Mouse (Mus musculus): ENCODE data around the gene Gm20509.
"Not testable (repeated sequence)": the region's sequence is repeated elsewhere in the genome, so short reads cannot be mapped to it uniquely, and the experiment has no call there.

Gm20509 gene

GRCm38 (mm10) chr9:73102181-73102580 is at the start of gene Gm20509:
Gene Gm20509 (plus strand): TSS chr9:73102470.
- DNase-seq (ENCODE audit: low read depth, low spot score), result no peak

GRCm38 (mm10) chr9:73055441-73055911 is 46.8 kb upstream of the Gm20509 start:
- DNase-seq (ENCODE audit: low read depth, low spot score), result no peak

- DNase-seq (ENCODE audit: low read depth, low spot score), result no peak
Observed at GRCm38 (mm10) chr9:73059224-73059623, 43.0 kb upstream of the Gm20509 start.

GRCm38 (mm10) chr9:73063621-73064290 is 38.5 kb upstream of the Gm20509 start:
- DNase-seq (ENCODE audit: low read depth, low spot score), result no peak

- no peak for DNase-seq (ENCODE audit: low read depth, low spot score)
Observed at GRCm38 (mm10) chr9:73067086-73067485, 35.2 kb upstream of the Gm20509 start.

GRCm38 (mm10) chr9:73068230-73068679 is 34.0 kb upstream of the Gm20509 start:
- DNase-seq (ENCODE audit: low read depth, low spot score), result no peak

- no peak for DNase-seq (ENCODE audit: low read depth, low spot score)
Observed at GRCm38 (mm10) chr9:73068688-73069087, 33.6 kb upstream of the Gm20509 start.

GRCm38 (mm10) chr9:73070971-73071659 is 31.2 kb upstream of the Gm20509 start:
- no peak for DNase-seq (ENCODE audit: low read depth, low spot score)

- no peak for DNase-seq (ENCODE audit: low read depth, low spot score)
Observed at GRCm38 (mm10) chr9:73072426-73072825, 29.8 kb upstream of the Gm20509 start.

- DNase-seq (ENCODE audit: low read depth, low spot score), result no peak
Observed at GRCm38 (mm10) chr9:73073169-73073568, 29.1 kb upstream of the Gm20509 start.

- DNase-seq (ENCODE audit: low read depth, low spot score), result not testable (repeated sequence)
Observed at GRCm38 (mm10) chr9:73079349-73079748, 22.9 kb upstream of the Gm20509 start.

GRCm38 (mm10) chr9:73079801-73080325 is 22.4 kb upstream of the Gm20509 start:
- DNase-seq (ENCODE audit: low read depth, low spot score), result no peak

GRCm38 (mm10) chr9:73082291-73083000 is 19.8 kb upstream of the Gm20509 start:
- DNase-seq (ENCODE audit: low read depth, low spot score), result no peak

- no peak for DNase-seq (ENCODE audit: low read depth, low spot score)
Observed at GRCm38 (mm10) chr9:73083956-73084355, 18.3 kb upstream of the Gm20509 start.

GRCm38 (mm10) chr9:73085845-73086244 is 16.4 kb upstream of the Gm20509 start:
- DNase-seq (ENCODE audit: low read depth, low spot score), result no peak

GRCm38 (mm10) chr9:73087121-73087520 is 15.1 kb upstream of the Gm20509 start:
- DNase-seq (ENCODE audit: low read depth, low spot score), result no peak

- DNase-seq (ENCODE audit: low read depth, low spot score), result no peak
Observed at GRCm38 (mm10) chr9:73087581-73087980, 14.7 kb upstream of the Gm20509 start.

GRCm38 (mm10) chr9:73089222-73089920 is 12.9 kb upstream of the Gm20509 start:
- DNase-seq (ENCODE audit: low read depth, low spot score), result no peak

GRCm38 (mm10) chr9:73090121-73090520 is 12.1 kb upstream of the Gm20509 start:
- DNase-seq (ENCODE audit: low read depth, low spot score), result no peak

GRCm38 (mm10) chr9:73091747-73092146 is 10.5 kb upstream of the Gm20509 start:
- no peak for DNase-seq (ENCODE audit: low read depth, low spot score)

- DNase-seq (ENCODE audit: low read depth, low spot score), result no peak
Observed at GRCm38 (mm10) chr9:73094580-73094979, 7.7 kb upstream of the Gm20509 start.

All from c-Kit-negative CD71-positive TER-119-positive erythroid progenitor cells, embryonic 14.5 days (primary cell).